Mouse (Mus musculus) splenic B cell, adult 2 months (primary cell): Measurements from ENCODE around the gene S1pr4.
A peak's percentile ranks its signal among the peaks of the same experiment; 100 is the strongest.

ENCODE experiments used
- DNase-seq: peaks from one replicate; pipeline ENCODE4 v3.0.0-alpha.2; 2011; ENCODE audit warnings: low read depth, low spot score
- H3K27me3 ChIP-seq: 2 replicates; pipeline ENCODE4 v1.6.1; 2012; ENCODE audit warnings: mild to moderate bottlenecking, low read length, moderate library complexity, mixed read lengths; ENCODE audit not compliant: control insufficient read depth, poor library complexity, insufficient read depth, severe bottlenecking
- H3K36me3 ChIP-seq: 2 replicates; pipeline ENCODE4 v1.6.1; 2012; ENCODE audit warnings: mild to moderate bottlenecking, low read length, moderate library complexity, mixed read lengths; ENCODE audit not compliant: control insufficient read depth, poor library complexity, insufficient read depth, severe bottlenecking

Gene S1pr4

DNA sequence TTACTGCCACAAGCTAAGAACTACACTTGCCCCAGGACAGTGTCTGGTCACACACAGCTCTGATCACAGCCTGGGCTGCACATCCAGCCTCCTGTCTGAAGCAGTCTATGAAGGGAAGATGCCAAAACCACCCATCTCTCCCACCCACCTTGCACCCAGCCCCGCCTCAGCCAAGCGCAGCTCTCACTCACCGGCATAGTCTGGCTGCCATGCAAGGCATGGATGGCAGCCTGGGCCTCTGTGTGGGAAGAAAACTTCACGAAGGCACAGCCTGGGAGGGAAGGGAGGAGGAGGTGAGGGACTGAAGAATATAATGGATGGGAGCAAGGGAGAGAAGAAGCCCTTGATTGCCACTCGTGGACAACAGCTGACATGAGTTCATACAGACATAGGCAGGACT, 30.7 kb downstream of the S1pr4 start:
- Histone ChIP-seq H3K27me3 (peaks cover 4% of the 10 kb centered on the region), H3K36me3 (no peaks in the 10 kb centered on the region)
- no peak for DNase-seq

GRCm38 (mm10) chr10:81467670-81468235, 32.2 kb downstream of the S1pr4 start:
- Histone ChIP-seq H3K36me3 (no peaks in the 10 kb centered on the region), H3K27me3 (0 out of 2 replicates have a peak, but pooled peaks cover 2% of the 10 kb centered on the region)
- DNase-seq: no peak

- Histone ChIP-seq H3K36me3 (no peaks in the 10 kb centered on the region), H3K27me3 (no peaks in the 10 kb centered on the region)
- no peak for DNase-seq
Observed at GRCm38 (mm10) chr10:81466881-81467280, 33.1 kb downstream of the S1pr4 start.

GRCm38 (mm10) chr10:81466066-81466465, 33.9 kb downstream of the S1pr4 start:
- Histone ChIP-seq H3K36me3 (no peaks in the 10 kb centered on the region), H3K27me3 (no peaks in the 10 kb centered on the region)
- no peak for DNase-seq

GRCm38 (mm10) chr10:81465265-81465645, 34.7 kb downstream of the S1pr4 start:
- H3K27me3 ChIP-seq: no peaks in the 10 kb centered on the region
- no peaks in the 10 kb centered on the region for H3K36me3 ChIP-seq
- no peak for DNase-seq

- Histone ChIP-seq H3K27me3 (no peaks in the 10 kb centered on the region), H3K36me3 (no peaks in the 10 kb centered on the region)
- peak; percentile 61 for DNase-seq
Observed at GRCm38 (mm10) chr10:81464405-81465264, 35.3 kb downstream of the S1pr4 start.

DNA sequence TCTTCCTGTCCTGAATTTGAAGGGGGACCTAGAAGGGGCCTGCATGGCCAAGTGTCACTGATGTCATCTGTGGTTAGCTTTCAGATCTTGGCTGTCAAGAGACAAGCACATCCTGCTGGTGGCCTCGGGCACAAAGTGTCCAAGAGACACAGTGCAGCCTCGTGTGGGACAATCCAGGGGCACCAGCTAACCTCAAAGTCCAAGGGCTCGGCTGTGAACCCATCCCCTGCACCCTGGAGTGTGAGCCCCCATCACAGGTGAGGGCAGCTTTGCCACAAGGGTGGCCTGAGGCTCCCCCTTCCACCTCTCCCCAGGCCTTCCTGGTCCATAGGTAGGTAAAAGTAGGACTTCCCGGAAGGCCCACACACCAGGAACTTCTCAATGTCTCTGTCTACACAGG, 36.4 kb downstream of the S1pr4 start:
- no peak for DNase-seq
- no peaks in the 10 kb centered on the region for H3K27me3 ChIP-seq
- no peaks in the 10 kb centered on the region for H3K36me3 ChIP-seq

DNA sequence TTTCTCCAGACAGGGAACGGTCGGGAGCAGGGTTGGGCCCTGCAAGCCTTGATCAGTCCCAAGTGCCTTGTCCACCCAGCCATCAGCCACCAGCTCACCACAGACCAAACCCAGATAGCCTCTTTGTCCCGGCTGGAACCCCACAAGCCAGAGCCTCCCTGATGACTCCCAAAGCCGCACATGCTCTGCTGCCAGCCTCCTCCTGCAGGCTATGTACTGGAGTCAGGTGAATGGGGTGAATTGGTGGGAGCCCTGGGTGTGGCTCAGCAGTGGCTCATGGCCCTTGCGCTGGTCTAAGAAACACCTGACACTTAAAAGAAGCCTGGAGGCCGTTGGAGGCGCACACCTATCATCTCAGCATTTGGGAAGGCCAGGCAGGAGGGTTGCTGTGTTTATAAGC, 37.0 kb downstream of the S1pr4 start:
- DNase-seq: no peak
- no peaks in the 10 kb centered on the region for H3K27me3 ChIP-seq
- H3K36me3 ChIP-seq: no peaks in the 10 kb centered on the region

- no peak for DNase-seq
- H3K27me3 ChIP-seq: no peaks in the 10 kb centered on the region
- no peaks in the 10 kb centered on the region for H3K36me3 ChIP-seq
Observed at GRCm38 (mm10) chr10:81462415-81462804, 37.5 kb downstream of the S1pr4 start.

GRCm38 (mm10) chr10:81461673-81462414, 38.1 kb downstream of the S1pr4 start:
- Histone ChIP-seq H3K36me3 (no peaks in the 10 kb centered on the region), H3K27me3 (no peaks in the 10 kb centered on the region)
- DNase-seq: no peak

DNA sequence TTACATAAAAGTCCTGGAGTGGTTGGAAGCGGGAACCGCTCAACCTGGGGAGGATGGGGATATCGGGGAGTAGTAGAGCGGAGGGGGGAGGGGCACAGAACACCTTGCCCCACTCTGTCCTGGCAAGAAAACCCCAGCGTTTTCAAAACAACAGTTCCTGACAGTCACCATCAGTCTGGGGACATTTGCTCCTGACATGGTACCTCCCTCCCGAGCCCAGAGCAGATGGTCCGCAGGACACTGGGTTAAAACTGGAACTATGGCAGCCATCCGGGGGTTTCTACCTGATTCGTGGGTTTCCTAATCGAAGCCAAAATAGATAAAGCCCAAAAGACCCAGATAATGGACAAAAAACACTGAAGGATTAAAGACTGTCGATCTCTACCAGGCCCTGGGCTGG, 39.0 kb downstream of the S1pr4 start:
- H3K27me3 ChIP-seq: no peaks in the 10 kb centered on the region
- DNase-seq: no peak

DNA sequence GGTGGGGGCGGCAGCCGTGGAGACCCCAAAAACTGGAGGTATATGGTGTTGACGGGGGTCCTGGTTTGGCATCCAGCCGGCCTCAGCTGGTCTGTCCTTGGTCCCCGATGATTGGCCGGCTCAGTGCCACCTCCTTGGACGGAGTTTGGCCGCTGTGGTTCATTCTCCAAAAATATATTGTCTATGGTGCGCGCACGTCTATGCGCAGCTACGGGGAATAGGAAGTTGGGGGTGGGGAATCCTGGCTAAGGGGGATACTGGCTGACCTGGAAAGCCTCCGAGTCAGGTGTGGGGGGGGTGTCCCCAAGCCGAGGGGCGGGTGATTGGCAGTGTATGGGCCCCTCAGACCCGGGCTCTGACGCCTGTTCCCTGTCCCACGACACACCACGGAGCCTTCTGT, 39.5 kb downstream of the S1pr4 start:
- no peaks in the 10 kb centered on the region for H3K36me3 ChIP-seq
- no peak for DNase-seq
- no peaks in the 10 kb centered on the region for H3K27me3 ChIP-seq

More for the DNA sequence above, 39.0 kb downstream of the S1pr4 start:
- no peaks in the 10 kb centered on the region for H3K36me3 ChIP-seq

DNA sequence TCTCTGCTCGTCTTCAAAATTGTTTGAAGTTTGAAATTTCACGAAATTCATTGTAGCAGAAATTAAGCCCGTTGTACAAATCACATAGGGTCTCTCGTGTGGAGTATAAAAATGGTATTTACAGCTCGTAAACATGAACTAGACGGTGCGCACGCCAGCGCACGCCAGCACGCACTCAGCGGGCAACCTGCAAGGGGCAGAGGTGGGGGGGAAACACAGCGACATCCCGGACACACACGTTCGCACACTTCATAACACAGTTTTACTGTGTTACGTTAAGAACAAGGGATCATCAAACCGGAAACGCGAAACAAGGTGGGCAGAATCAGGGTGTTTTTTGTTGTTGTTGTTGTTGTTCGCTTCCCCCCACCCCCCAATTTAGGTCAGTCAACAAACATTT, 40.5 kb downstream of the S1pr4 start:
- no peaks in the 10 kb centered on the region for H3K36me3 ChIP-seq
- no peak for DNase-seq

GRCm38 (mm10) chr10:81458267-81458666, 41.7 kb downstream of the S1pr4 start:
- Histone ChIP-seq H3K36me3 (no peaks in the 10 kb centered on the region), H3K27me3 (no peaks in the 10 kb centered on the region)
- DNase-seq: no peak

More for the DNA sequence above, 40.5 kb downstream of the S1pr4 start:
- H3K27me3 ChIP-seq: no peaks in the 10 kb centered on the region

- no peak for DNase-seq
- Histone ChIP-seq H3K27me3 (no peaks in the 10 kb centered on the region), H3K36me3 (no peaks in the 10 kb centered on the region)
Observed at GRCm38 (mm10) chr10:81457624-81458023, 42.3 kb downstream of the S1pr4 start.
